Mouse (Mus musculus) thymus, adult 2 months (tissue): ENCODE data around the gene Elovl6. TPM values are rescaled to one million over a fixed set of nuclear protein-coding genes. Genes with fewer than 3 reads are reported as not detected.

Experiments used
- DNase-seq: peaks from one replicate; pipeline ENCODE4 v3.0.0; 2021
- H3K27ac ChIP-seq: fragments of 200-500 bp; 2 replicates; pipeline ENCODE4 v1.5.1; 2012; ENCODE audit warnings: low read length, control low read depth; ENCODE audit not compliant: control insufficient read depth, insufficient read depth
- H3K27me3 ChIP-seq: fragments of 200-500 bp; 2 replicates; pipeline ENCODE4 v1.6.1; 2012; ENCODE audit warnings: mild to moderate bottlenecking, low read length, moderate library complexity, mixed read lengths; ENCODE audit not compliant: control insufficient read depth, insufficient read depth
- H3K36me3 ChIP-seq: fragments of 200-500 bp; 2 replicates; pipeline ENCODE4 v1.6.1; 2012; ENCODE audit warnings: mild to moderate bottlenecking, low read length, moderate library complexity; ENCODE audit not compliant: control insufficient read depth, insufficient read depth
- H3K4me1 ChIP-seq: fragments of 200-500 bp; replicated peaks from 2 replicates; pipeline ENCODE4 v1.6.1; 2012; ENCODE audit warnings: low read length; ENCODE audit not compliant: control insufficient read depth, insufficient read depth
- H3K4me3 ChIP-seq: fragments of 200-500 bp; 2 replicates; pipeline ENCODE4 v1.5.1; 2012; ENCODE audit warnings: mild to moderate bottlenecking, low read length, control low read depth, moderate library complexity; ENCODE audit not compliant: control insufficient read depth, insufficient read depth
- CTCF ChIP-seq: fragments of 200-500 bp; IDR thresholded peaks from 2 replicates; pipeline ENCODE4 v1.5.1; 2012; ENCODE audit warnings: mild to moderate bottlenecking, control low read depth, low read length, moderate library complexity, borderline replicate concordance; ENCODE audit not compliant: control insufficient read depth, poor library complexity, insufficient read depth; ENCODE audit errors: extremely low read depth
- POLR2A ChIP-seq: fragments of 200-500 bp; IDR thresholded peaks from 2 replicates; pipeline ENCODE4 v1.6.1; 2012; ENCODE audit warnings: mild to moderate bottlenecking, low read length, control low read depth, moderate library complexity; ENCODE audit not compliant: control insufficient read depth, poor library complexity, insufficient read depth; ENCODE audit errors: extremely low read depth
- WGBS: fragments of 180-500 bp; shearing (Covaris S2); methylation state at CpG from one replicate; pipeline ENCODE4 v1.1.7; 2018; 5-methylcytosine and 5-hydroxymethylcytosine counted together
- polyA plus RNA-seq: library from polyadenylated mRNA; depleted of rRNA; stranded (reverse); fragments of >200 nt; gene quantifications from 2 replicates; pipeline ENCODE4 v1.2.3, GENCODE M21; 2012

The Elovl6 gene
- polyA plus RNA-seq, 1 experiment, result 24.8 TPM

DNA sequence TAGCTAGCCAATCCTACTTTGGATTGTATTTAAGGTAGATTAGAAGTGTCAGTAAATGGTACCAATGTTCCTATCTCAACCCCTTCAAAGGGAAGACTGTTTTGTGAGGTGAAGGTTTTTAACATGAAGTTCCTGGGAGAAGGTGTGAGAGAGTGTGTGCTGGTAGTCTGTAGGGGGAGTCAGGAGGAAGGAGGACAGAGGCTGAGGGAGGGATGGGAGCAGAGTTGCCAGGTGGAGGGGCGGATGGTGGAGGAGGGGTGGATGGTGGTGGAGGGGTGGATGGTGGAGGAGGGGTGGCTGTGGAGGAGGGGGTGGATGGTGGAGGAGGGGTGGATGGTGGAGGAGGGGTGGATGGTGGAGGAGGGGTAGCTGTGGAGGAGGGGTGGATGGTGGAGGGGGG is 24.4 kb upstream of the Elovl6 start:
- Histone ChIP-seq H3K36me3 (no peaks in the 10 kb centered on the region), H3K27ac (no peak overlapping the region), H3K27me3 (no peaks in the 10 kb centered on the region), H3K4me3 (no peak overlapping the region), H3K4me1 (0 out of 2 replicates have a peak, but pooled peaks cover 2% of the 10 kb centered on the region)
- WGBS, result 94% methylated on average over 1 of the region's 1 CpGs
- TF ChIP-seq POLR2A (no peak), CTCF (no peak)
- DNase-seq, result no peak

DNA sequence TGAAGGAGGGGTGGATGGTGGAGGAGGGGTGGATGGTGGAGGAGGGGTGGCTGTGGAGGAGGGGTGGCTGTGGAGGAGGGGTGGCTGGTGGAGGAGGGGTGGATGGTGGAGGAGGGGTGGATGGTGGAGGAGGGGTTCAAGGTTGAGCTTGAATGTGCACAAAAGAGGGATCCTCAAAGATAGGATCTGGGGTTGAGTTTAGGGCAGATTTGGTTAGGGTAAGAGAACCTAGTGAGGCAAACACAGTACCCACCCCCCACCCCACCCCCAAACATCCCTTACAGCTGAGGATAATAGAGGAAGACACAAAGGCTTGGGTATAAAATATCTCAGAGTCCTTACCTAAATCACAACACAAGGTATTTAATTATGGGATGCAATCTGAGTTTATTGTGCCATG is 23.6 kb upstream of the Elovl6 start:
- DNase-seq, result no peak
- no peaks in the 10 kb centered on the region for H3K36me3 ChIP-seq
- no peaks in the 10 kb centered on the region for H3K27me3 ChIP-seq
- no peak overlapping the region for H3K4me3 ChIP-seq
- H3K27ac ChIP-seq, result no peak overlapping the region
- 0 out of 2 replicates have a peak, but pooled peaks cover 2% of the 10 kb centered on the region for H3K4me1 ChIP-seq
- TF ChIP-seq POLR2A (no peak), CTCF (no peak)

DNA sequence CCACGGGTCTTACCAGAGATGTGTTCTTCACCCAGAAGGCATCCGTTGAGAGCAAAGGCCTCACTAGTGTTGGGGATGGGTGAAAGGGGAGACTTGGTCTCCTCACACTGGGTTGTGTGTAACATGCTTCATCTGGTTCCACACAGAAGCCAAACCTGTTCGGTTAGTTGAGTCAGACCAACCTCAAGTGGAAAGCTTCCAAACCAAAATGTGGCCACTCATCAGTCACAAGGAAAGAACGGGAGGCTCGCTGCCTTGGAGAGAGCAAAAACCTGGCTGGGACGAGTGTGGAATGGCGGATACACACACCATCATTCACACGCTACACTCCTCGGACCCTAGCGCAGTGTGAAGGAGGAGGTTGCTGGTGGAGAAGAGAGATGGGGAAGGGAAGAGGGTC is 22.4 kb upstream of the Elovl6 start:
- no peak for TF ChIP-seq CTCF
- no peak for TF ChIP-seq POLR2A
- H3K27me3 ChIP-seq, result no peaks in the 10 kb centered on the region
- 77% methylated on average over 10 of the region's 10 CpGs for WGBS
- 0 out of 2 replicates have a peak, but pooled peaks cover 2% of the 10 kb centered on the region for H3K4me1 ChIP-seq
- H3K27ac ChIP-seq, result no peak overlapping the region
- no peaks in the 10 kb centered on the region for H3K36me3 ChIP-seq
- no peak for DNase-seq
- H3K4me3 ChIP-seq, result no peak overlapping the region

DNA sequence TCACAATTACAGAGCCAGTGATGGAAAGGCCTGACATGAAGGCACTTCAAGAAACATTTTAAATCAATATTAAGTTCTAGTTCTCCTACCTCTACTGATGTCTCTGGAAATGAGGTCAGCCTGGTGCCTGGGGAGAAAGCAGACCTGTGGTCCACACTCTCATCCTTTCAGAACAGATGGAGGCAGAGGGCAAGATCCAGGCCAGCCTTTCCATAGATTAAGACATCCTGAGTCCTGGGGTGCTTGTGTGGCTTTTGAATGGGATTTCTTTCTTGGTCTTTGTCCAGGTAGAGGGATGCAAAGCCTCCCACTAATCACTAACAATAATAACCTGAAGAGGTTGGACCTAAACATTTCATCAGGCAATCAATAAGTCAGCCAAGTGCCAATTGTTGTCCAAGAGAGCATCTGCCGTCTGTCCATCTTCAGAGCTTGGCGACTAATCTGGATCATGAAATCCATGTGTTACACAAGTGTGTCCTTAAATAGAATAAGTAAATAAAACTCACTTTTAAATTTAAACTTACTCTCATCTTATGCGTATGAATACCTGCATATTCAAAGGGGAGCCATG is 16.2 kb upstream of the Elovl6 start:
- H3K27ac ChIP-seq, result no peak overlapping the region
- TF ChIP-seq CTCF, result no peak
- no peak overlapping the region for H3K4me3 ChIP-seq
- WGBS, result 99% methylated on average over 3 of the region's 3 CpGs
- no peak for DNase-seq
- no peaks in the 10 kb centered on the region for H3K36me3 ChIP-seq
- no peaks in the 10 kb centered on the region for H3K27me3 ChIP-seq
- no peaks in the 10 kb centered on the region for H3K4me1 ChIP-seq

DNA sequence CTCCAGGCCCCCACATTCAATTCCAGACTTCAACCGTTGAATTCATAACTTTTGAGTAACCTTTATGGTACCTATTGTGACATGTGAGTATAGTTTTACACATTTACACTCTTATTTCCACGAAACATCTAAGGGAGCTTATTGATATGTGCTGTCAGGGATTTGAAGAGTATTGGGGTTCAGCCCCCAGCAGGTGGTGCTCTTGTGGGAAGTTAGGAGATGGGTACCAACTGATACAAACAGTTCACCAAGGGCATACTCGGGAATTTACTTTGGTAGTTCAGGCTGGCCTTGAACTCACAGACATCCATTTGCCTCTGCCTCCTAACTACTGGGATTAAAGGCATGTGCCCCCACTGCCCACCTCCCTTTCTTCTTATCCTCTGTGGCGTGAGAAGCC is 11.7 kb upstream of the Elovl6 start:
- no peak overlapping the region for H3K27ac ChIP-seq
- H3K27me3 ChIP-seq, result no peaks in the 10 kb centered on the region
- no peaks in the 10 kb centered on the region for H3K36me3 ChIP-seq
- no peak overlapping the region for H3K4me3 ChIP-seq
- no peaks in the 10 kb centered on the region for H3K4me1 ChIP-seq
- WGBS, result 84% methylated on average over 4 of the region's 4 CpGs
- TF ChIP-seq POLR2A, result no peak
- TF ChIP-seq CTCF, result no peak
- DNase-seq, result peak; percentile 59

DNA sequence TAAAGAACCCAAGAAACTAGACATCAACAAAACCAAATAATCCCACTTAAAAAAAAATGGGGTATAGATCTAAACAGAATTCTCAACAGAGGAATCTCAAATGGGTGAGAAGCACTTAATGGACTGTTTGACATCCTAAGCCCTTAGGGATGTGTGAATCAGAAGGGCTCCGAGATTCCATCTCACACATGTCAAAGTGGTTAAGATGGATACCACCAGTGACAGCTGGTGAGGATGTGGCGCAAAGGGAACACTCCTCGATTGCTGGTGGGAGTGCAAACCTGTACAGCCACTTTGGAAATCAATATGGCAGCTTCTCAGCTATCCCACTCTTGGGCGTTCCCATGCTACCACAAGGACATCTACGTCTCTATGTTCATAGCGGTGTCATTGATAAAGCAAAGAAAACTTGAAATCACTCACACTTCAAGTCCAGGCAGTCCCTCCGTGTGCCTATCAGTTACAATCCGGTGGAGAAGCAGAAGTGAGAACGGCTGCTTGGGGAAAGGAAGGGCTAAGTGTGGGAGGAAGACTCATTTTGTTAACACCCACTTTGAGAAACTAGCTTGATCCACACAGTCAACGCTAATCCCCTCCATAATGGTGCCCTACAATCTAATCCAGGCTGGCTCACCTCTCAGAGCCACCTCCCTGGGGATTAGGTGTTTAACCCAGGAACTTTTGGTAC is 8.6 kb upstream of the Elovl6 start:
- DNase-seq, result no peak
- 69% methylated on average over 10 of the region's 10 CpGs for WGBS

More for the DNA sequence above, 8.6 kb upstream of the Elovl6 start:
- Histone ChIP-seq H3K27ac (no peak overlapping the region), H3K4me3 (no peak overlapping the region), H3K4me1 (no peaks in the 10 kb centered on the region), H3K27me3 (no peaks in the 10 kb centered on the region), H3K36me3 (no peaks in the 10 kb centered on the region)
- TF ChIP-seq POLR2A (no peak), CTCF (no peak)
